Mouse (Mus musculus) neural tube, embryonic 15.5 days (tissue): Measurements from ENCODE around the gene Sp100. TPM values are rescaled to one million over a fixed set of nuclear protein-coding genes. Genes with fewer than 3 reads are reported as not detected.

Experiments used
- ATAC-seq: fragments of 200-750 bp; cut with Nextera tagmentation; 2 replicates; pipeline ENCODE4 v1.8.0; 2017; ENCODE audit warnings: mild to moderate bottlenecking, moderate TSS enrichment, moderate library complexity; ENCODE audit not compliant: low FRiP score
- H3K27ac ChIP-seq: fragments of 300-500 bp; sonication (generic); replicated peaks from 2 replicates; pipeline ENCODE4 v1.5.1; 2015; ENCODE audit warnings: mild to moderate bottlenecking, inconsistent platforms
- H3K27me3 ChIP-seq: fragments of 300-500 bp; sonication (generic); replicated peaks from 2 replicates; pipeline ENCODE4 v1.6.1; 2015; ENCODE audit warnings: inconsistent platforms
- H3K36me3 ChIP-seq: fragments of 300-500 bp; sonication (generic); 2 replicates; pipeline ENCODE4 v1.6.1; 2015; ENCODE audit warnings: inconsistent platforms
- H3K4me1 ChIP-seq: fragments of 300-500 bp; sonication (generic); 2 replicates; pipeline ENCODE4 v1.6.1; 2015; ENCODE audit warnings: inconsistent platforms
- H3K4me2 ChIP-seq: fragments of 300-500 bp; sonication (generic); 2 replicates; pipeline ENCODE4 v1.6.1; 2015; ENCODE audit warnings: inconsistent platforms, mild to moderate bottlenecking, moderate library complexity
- H3K4me3 ChIP-seq: fragments of 300-500 bp; sonication (generic); replicated peaks from 2 replicates; pipeline ENCODE4 v1.5.1; 2015; ENCODE audit warnings: mild to moderate bottlenecking, inconsistent platforms
- H3K9ac ChIP-seq: fragments of 300-500 bp; sonication (generic); replicated peaks from 2 replicates; pipeline ENCODE4 v1.6.1; 2015; ENCODE audit warnings: mild to moderate bottlenecking, inconsistent platforms
- H3K9me3 ChIP-seq: fragments of 300-500 bp; sonication (generic); replicated peaks from 2 replicates; pipeline ENCODE4 v1.6.1; 2016; ENCODE audit warnings: inconsistent platforms
- WGBS: fragments of 180-500 bp; shearing (Covaris S2); methylation state at CpG from one replicate; pipeline ENCODE4 v1.1.7; 2015; ENCODE audit warnings: mixed read lengths; 5-methylcytosine and 5-hydroxymethylcytosine counted together
- microRNA-seq: library from miRNA; unstranded; fragments of <30 nt; microRNA quantifications from one replicate; pipeline ENCODE4, GENCODE M21; 2017
- polyA plus RNA-seq: library from polyadenylated mRNA; unstranded; fragments of >200 nt; fragmentation: Nextera tagmentation; extraction: Ambion mirVana; gene quantifications from 2 replicates; pipeline ENCODE4 v1.2.1, GENCODE M21; 2015

Sp100 gene
- polyA plus RNA-seq, 1 experiment from 2014 or later: 0.88 TPM

DNA sequence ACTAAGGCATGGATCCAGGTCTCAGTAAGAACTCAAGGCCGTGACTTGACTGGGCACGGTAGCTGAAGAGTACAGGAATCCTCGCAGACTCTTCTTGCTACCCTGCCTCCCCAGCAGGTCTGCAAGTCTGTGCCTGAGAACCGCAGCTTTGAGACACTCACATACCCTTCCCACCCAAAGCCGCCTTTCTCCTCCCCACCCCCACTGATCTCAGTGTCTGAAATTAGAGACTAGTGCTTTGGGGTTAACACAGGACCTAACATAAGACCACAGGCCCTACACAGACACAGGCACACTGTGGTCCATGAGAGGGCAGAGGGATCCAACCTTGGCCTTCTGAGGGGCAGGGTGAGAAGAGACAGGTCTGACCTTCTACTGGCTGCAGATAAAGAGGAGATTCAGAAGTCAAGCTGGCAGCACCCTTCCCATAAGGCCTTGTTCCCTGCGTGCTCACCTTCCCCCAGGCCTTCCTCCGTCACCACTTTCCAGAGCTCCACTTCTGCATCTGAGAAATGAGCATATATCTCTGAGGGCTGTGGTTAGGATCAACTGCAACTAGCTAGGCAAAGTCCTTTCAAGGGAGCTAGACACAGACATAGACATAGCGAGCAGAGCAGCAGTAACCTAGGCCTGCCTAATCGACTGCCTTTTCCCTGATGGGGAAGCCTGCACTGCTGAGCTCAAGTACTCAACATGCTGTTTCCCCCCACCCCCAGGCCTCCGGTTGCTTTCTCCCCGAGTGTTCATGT, 102.3 kb downstream of the Sp100 start:
- WGBS: 87% methylated on average over 11 of the region's 11 CpGs
- Histone ChIP-seq H3K4me1 (no peaks in the 10 kb centered on the region), H3K4me3 (no peak overlapping the region), H3K27me3 (no peaks in the 10 kb centered on the region), H3K27ac (no peak overlapping the region), H3K4me2 (no peak overlapping the region), H3K9me3 (no peaks in the 10 kb centered on the region), H3K9ac (no peak overlapping the region), H3K36me3 (no peaks in the 10 kb centered on the region)
- ATAC-seq: no peak

DNA sequence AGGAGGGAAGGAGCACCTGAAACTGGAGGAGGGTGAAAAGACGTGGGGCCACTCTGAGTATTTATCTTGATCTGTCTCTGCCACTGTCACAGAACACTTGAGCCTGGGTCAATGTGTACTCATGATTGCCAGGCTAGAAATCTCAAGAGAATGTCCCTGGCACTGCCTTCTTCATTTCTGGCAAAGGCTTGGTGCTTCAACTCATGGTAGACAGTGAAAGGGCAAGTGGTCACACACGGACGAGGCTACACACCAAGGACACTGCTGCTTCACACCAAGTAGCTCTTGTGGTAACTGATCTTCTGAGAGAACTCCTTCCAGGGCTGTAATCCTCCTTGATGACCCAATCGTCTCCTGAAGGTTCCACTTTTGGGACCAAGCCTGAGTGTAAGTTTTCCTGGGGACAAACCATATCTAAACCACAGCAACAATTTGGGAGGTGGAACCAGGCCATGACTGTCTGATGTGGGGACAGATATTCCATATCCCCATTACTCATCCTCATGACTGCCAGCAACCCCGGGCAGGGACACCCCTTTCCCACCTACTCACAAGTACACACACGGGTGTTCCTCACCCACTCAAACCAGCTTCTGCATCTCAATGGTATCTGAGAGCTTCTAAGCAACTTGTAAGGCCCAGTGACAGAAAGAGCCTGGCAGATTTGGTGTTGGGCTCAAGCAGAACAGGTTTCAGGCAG, 107.9 kb downstream of the Sp100 start:
- no peaks in the 10 kb centered on the region for H3K9me3 ChIP-seq
- no peak overlapping the region for H3K4me3 ChIP-seq
- no peak overlapping the region for H3K4me2 ChIP-seq
- no peaks in the 10 kb centered on the region for H3K27me3 ChIP-seq
- WGBS: 79% methylated on average over 6 of the region's 6 CpGs
- H3K36me3 ChIP-seq: no peaks in the 10 kb centered on the region
- H3K4me1 ChIP-seq: no peaks in the 10 kb centered on the region
- H3K9ac ChIP-seq: no peak overlapping the region
- ATAC-seq: no peak
- H3K27ac ChIP-seq: no peak overlapping the region

DNA sequence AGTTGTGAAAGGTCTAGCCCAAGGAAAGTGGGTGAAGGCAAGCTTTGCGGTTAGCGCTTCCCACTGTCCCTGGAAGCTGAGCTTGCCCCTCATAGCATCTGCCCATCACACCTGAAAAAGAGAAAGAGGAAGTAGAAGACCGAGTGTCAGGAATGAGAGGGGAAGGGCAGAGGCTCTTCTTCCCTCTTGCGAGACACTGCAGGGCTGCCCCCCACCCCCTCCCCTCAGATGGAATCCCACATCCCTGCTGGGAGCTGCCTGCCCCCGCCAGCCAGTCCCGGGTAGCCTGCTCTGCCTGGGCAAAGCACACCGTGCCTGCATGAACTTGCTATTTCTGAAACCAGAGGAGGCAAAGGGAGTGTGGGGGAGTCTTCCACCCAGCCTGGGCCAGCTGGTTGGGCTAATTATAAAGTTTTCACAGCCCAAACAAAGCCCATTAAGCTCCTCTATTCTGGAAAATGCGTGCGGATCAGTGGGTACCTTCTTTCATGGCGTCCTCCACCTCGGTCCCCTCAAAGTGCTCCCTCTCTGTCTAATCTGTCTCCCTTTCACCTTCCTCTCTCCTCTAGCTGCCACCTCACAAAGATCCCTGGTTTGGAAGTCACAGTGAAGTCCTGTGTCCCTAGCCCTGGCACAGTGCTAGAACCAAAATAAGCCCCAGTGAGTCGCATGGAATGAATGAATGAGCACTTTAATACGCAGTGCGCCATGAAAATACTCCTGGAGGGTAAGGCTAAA, 108.6 kb downstream of the Sp100 start:
- H3K27ac ChIP-seq: no peak overlapping the region
- H3K27me3 ChIP-seq: no peaks in the 10 kb centered on the region
- no peaks in the 10 kb centered on the region for H3K36me3 ChIP-seq
- H3K9ac ChIP-seq: no peak overlapping the region
- no peak overlapping the region for H3K4me2 ChIP-seq
- H3K4me1 ChIP-seq: no peaks in the 10 kb centered on the region
- WGBS: 40% methylated on average over 14 of the region's 14 CpGs
- H3K9me3 ChIP-seq: no peaks in the 10 kb centered on the region
- H3K4me3 ChIP-seq: no peak overlapping the region
- no peak for ATAC-seq

DNA sequence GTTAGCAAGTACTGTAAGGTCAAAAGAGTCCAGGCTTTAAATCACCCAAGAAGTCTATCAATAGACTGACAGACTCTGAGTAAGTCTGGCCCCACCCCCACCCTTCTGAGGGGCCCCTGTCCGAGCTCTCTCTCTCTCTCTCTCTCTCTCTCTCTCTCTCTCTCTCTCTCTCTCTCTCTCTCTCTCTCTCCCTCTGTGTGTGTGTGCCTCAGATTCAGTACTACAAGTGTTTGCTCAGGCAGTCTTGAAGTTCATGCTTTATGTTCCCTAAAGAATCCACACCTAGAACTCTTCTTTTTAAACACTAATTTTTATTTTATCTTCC, 109.1 kb downstream of the Sp100 start:
- H3K27ac ChIP-seq: no peak overlapping the region
- no peaks in the 10 kb centered on the region for H3K27me3 ChIP-seq
- ATAC-seq: no peak
- no peak overlapping the region for H3K4me3 ChIP-seq
- no peaks in the 10 kb centered on the region for H3K9me3 ChIP-seq
- no peaks in the 10 kb centered on the region for H3K4me1 ChIP-seq
- WGBS: 19% methylated on average over 1 of the region's 1 CpGs
- H3K4me2 ChIP-seq: no peak overlapping the region
- no peaks in the 10 kb centered on the region for H3K36me3 ChIP-seq
- H3K9ac ChIP-seq: no peak overlapping the region

Small RNAs within 50 kb of the gene (microRNA-seq; reads per million reads assigned to microRNA genes)
- not detected for gene Mir8096

Other genes starting within 250 kb of the Sp100 start
- not detected in 2 replicates for gene G530012D18Rik, start 74.3 kb upstream of the Sp100 start, polyA plus RNA-seq
- 0.52 and 11.7 TPM in 2 replicates for gene Sp110, start 51.2 kb upstream of the Sp100 start, polyA plus RNA-seq
- 0.44 and 2.5 TPM in 2 replicates for gene Sp140, start 49.6 kb upstream of the Sp100 start, polyA plus RNA-seq
- gene A630001G21Rik, start 128.7 kb downstream of the Sp100 start, polyA plus RNA-seq: 0.45 and 2.0 TPM in 2 replicates
- 42.8 and 45.3 TPM in 2 replicates for gene Cab39, start 143.5 kb downstream of the Sp100 start, polyA plus RNA-seq
- 185 and 211 TPM in 2 replicates for gene Itm2c, start 244.3 kb downstream of the Sp100 start, polyA plus RNA-seq